Mouse (Mus musculus) liver, embryonic 14.5 days (tissue): ENCODE data around the gene Taf8.

Source experiments
- CTCF ChIP-seq: IDR thresholded peaks from 2 replicates; pipeline ENCODE4 v1.5.1; 2016; ENCODE audit warnings: antibody characterized with exemption, low read depth, control low read depth
- EP300 ChIP-seq: IDR thresholded peaks from 2 replicates; pipeline ENCODE4 v1.6.1; 2016; ENCODE audit warnings: antibody characterized with exemption, low read depth

- TF ChIP-seq CTCF (no peak), EP300 (no peak)
Observed at GRCm38 (mm10) chr17:47524991-47525390, 22.9 kb upstream of the Taf8 start.
